Mouse (Mus musculus): Measurements from ENCODE around the gene Rab17. TPM values are rescaled to one million over a fixed set of nuclear protein-coding genes. Genes with fewer than 3 reads are reported as not detected.
A peak's percentile ranks its signal among the peaks of the same experiment; 100 is the strongest.

The Rab17 gene
- total and polyA plus RNA-seq, 2 experiments from 2014 or later, result 5.6 to 8.4 TPM

DNA sequence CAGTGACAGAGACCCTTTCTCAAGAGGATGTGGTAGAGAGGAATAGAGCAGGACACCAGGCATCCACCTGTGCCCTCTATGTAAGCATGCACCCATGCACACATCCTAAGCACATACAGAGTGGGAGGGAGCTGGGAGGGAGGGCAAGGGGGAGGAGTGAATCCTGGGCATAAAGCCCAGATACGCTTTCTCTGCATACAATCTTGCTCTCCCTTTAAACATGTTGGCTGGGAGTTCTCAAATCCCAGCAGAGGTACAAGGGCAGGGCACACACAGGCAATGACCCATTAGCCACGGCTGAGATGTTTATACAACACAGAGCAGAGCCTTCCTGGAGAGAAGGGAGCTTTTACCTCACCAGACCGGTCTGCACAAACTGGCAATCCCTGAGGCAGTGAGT, 6.5 kb downstream of the Rab17 start:
- Histone ChIP-seq H3K4me1 (ENCODE audit: control insufficient read depth, insufficient read depth) (peaks cover 13% of the 10 kb centered on the region), H3K27me3 (ENCODE audit: control insufficient read depth, insufficient read depth, low read length) (peaks cover 9% of the 10 kb centered on the region), H3K4me2 (ENCODE audit: low read depth, low read length) (no peak overlapping the region), H3K27ac (ENCODE audit: low read depth) (0 out of 2 replicates have a peak overlapping the region, but pooled peaks have one; percentile 18), H3K4me3 (ENCODE audit: low read depth, low read length) (no peak overlapping the region), H3K36me3 (replicated peaks; ENCODE audit: control insufficient read depth, insufficient read depth, low read length) (no peaks in the 10 kb centered on the region), H3K9ac (replicated peaks; ENCODE audit: low read depth, low read length) (no peak overlapping the region), H3K9me3 (replicated peaks; ENCODE audit: control insufficient read depth, low read length) (no peaks in the 10 kb centered on the region)
- 9% methylated on average over 3 of the region's 3 CpGs for WGBS
- TF ChIP-seq EP300 (IDR thresholded peaks at IDR 0.05; ENCODE audit: low read depth) (no peak), CTCF (IDR thresholded peaks at IDR 0.05; ENCODE audit: low read depth) (no peak)
- ATAC-seq (ENCODE audit: insufficient read depth, low read depth) (peak; percentile 66), DNase-seq (ENCODE audit: low spot score) (peak; percentile 69)

DNA sequence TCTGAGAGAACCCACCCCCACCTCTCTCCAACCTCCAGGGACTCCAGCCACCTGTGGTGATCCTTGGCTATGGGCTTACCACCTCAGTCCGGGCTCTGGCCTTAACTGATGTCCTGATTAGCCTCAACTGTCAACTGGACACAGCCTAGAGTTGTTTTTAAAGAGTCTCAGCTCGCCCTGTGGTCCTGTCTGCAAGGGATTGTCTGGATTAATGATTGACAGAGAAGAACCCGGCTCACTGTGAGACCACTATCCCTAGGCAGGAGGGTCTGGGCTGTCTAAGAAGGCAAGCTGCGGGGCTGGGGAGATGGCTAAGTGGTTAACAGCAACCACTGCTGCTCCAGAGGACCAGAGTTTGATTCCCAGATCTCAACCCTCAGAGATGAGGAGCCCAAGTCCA, 6.9 kb downstream of the Rab17 start:
- DNase-seq (ENCODE audit: low spot score) (no peak), ATAC-seq (ENCODE audit: insufficient read depth, low read depth) (no peak)
- Histone ChIP-seq H3K4me2 (ENCODE audit: low read depth, low read length) (no peak overlapping the region), H3K4me3 (ENCODE audit: low read depth, low read length) (no peak overlapping the region), H3K9ac (replicated peaks; ENCODE audit: low read depth, low read length) (no peak overlapping the region), H3K27me3 (ENCODE audit: control insufficient read depth, insufficient read depth, low read length) (peaks cover 9% of the 10 kb centered on the region), H3K4me1 (ENCODE audit: control insufficient read depth, insufficient read depth) (peaks cover 10% of the 10 kb centered on the region), H3K36me3 (replicated peaks; ENCODE audit: control insufficient read depth, insufficient read depth, low read length) (no peaks in the 10 kb centered on the region), H3K9me3 (replicated peaks; ENCODE audit: control insufficient read depth, low read length) (no peaks in the 10 kb centered on the region), H3K27ac (ENCODE audit: low read depth) (no peak overlapping the region)
- WGBS, result 62% methylated on average over 4 of the region's 4 CpGs
- TF ChIP-seq CTCF (IDR thresholded peaks at IDR 0.05; ENCODE audit: low read depth), result no peak
- no peak for TF ChIP-seq EP300 (IDR thresholded peaks at IDR 0.05; ENCODE audit: low read depth)

DNA sequence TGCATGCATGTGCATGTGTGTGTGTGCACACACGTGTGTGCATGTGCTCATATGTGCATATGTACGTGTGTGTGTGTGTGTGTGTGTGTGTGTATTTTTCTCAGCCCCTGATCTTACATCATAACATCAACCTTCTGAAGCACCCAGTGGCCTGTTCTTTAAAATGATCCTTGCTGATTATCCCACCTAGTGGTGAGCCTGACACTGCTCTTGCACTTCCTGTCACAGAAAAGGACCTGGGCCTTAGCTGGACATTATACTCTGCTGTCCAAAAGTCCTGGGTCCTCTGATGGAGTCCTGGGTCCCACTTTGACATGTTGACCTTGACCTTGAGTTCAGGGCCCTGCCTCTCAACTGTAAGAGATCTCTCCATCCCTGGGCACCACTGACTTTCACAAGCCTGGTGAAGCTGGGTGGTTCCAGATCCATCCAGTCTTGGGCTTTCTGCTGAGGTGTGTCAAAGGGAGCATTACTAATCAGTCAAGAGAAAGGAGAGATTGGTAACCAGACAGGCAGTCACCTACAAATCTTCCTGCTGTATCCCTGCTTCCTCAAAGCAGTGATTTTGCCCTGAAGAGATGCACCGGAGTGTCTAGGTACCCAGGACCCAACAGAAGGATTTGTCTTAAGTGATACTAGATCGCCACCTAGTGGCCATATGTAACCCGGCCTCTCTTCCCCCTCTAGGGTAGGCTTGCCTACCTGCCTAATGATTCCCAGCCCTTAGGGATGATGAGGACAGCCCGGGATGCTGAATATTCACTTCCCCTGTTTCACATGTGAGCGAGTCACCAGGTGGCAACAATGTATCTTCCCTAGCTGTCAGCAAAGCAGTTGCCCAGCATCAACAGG, 13.0 kb downstream of the Rab17 start:
- Histone ChIP-seq H3K27me3 (ENCODE audit: control insufficient read depth, insufficient read depth, low read length) (peaks cover 9% of the 10 kb centered on the region), H3K9ac (replicated peaks; ENCODE audit: low read depth, low read length) (no peak overlapping the region), H3K9me3 (replicated peaks; ENCODE audit: control insufficient read depth, low read length) (no peaks in the 10 kb centered on the region), H3K4me3 (ENCODE audit: low read depth, low read length) (no peak overlapping the region), H3K4me1 (ENCODE audit: control insufficient read depth, insufficient read depth) (peaks cover 4% of the 10 kb centered on the region), H3K36me3 (replicated peaks; ENCODE audit: control insufficient read depth, insufficient read depth, low read length) (no peaks in the 10 kb centered on the region), H3K27ac (ENCODE audit: low read depth) (no peak overlapping the region), H3K4me2 (ENCODE audit: low read depth, low read length) (no peak overlapping the region)
- 29% methylated on average over 7 of the region's 7 CpGs for WGBS
- no peak for TF ChIP-seq EP300 (IDR thresholded peaks at IDR 0.05; ENCODE audit: low read depth)
- peak; percentile 78 for TF ChIP-seq CTCF (IDR thresholded peaks at IDR 0.05; ENCODE audit: low read depth)
- peak; percentile 70 for DNase-seq (ENCODE audit: low spot score)
- peak; percentile 77 for ATAC-seq (ENCODE audit: insufficient read depth, low read depth)

DNA sequence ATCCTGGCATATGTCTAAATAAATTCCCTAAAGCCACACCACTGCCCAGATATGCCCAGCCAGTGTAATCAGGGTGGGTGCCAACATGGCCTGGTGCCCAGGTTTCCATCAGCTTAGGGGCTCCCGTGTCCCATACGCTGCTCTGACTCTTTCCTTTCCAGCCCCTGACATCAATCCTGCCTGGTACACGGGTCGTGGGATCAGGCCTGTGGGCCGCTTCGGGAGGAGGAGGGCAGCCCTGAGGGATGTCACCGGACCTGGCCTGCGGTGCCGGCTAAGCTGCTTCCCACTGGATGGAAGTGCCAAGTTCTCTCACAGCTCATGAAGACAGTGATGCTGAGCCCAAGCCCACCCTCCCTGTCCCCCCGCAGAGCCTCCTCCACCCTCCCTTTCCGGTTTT, 15.8 kb downstream of the Rab17 start:
- Histone ChIP-seq H3K9me3 (replicated peaks; ENCODE audit: control insufficient read depth, low read length) (no peaks in the 10 kb centered on the region), H3K4me3 (ENCODE audit: low read depth, low read length) (no peak overlapping the region), H3K36me3 (replicated peaks; ENCODE audit: control insufficient read depth, insufficient read depth, low read length) (no peaks in the 10 kb centered on the region), H3K27me3 (ENCODE audit: control insufficient read depth, insufficient read depth, low read length) (no peaks in the 10 kb centered on the region), H3K4me1 (ENCODE audit: control insufficient read depth, insufficient read depth) (peaks cover 4% of the 10 kb centered on the region), H3K9ac (replicated peaks; ENCODE audit: low read depth, low read length) (no peak overlapping the region), H3K27ac (ENCODE audit: low read depth) (no peak overlapping the region), H3K4me2 (ENCODE audit: low read depth, low read length) (no peak overlapping the region)
- WGBS, result 63% methylated on average over 11 of the region's 11 CpGs
- ATAC-seq (ENCODE audit: insufficient read depth, low read depth), result no peak
- DNase-seq (ENCODE audit: low spot score), result no peak
- TF ChIP-seq EP300 (IDR thresholded peaks at IDR 0.05; ENCODE audit: low read depth) (no peak), CTCF (IDR thresholded peaks at IDR 0.05; ENCODE audit: low read depth) (no peak)

DNA sequence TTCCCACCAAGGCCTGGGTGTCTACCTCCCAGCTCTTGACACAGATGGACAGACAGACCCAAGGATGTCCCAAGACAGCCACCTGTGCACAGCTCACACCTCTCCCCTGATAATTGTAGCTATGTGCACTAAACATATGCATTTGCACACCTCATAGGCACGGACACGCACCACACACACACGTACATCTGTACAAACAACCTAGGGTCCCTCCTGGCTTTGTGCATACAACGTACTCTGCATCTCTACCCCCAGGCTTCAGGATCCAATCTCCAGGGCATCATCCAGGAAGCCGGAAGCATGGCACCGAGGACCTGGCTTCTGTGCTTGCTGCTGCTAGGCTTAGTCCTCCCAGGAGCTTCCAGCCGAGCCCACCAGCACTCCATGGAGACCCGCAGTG, 16.7 kb downstream of the Rab17 start, which contains the start of gene Prlh:
Gene Prlh (plus strand): TSS at position 301 of the 400 bp plus-strand sequence.
- Histone ChIP-seq H3K4me3 (ENCODE audit: low read depth, low read length) (no peak within 1 kb of the TSS), H3K27ac (ENCODE audit: low read depth) (no peak within 1 kb of the TSS), H3K9me3 (replicated peaks; ENCODE audit: control insufficient read depth, low read length) (no peaks in the 10 kb centered on the region), H3K4me1 (ENCODE audit: control insufficient read depth, insufficient read depth) (peaks cover 4% of the 10 kb centered on the region), H3K9ac (replicated peaks; ENCODE audit: low read depth, low read length) (no peak within 1 kb of the TSS), H3K27me3 (ENCODE audit: control insufficient read depth, insufficient read depth, low read length) (no peaks in the 10 kb centered on the region), H3K4me2 (ENCODE audit: low read depth, low read length) (no peak within 1 kb of the TSS), H3K36me3 (replicated peaks; ENCODE audit: control insufficient read depth, insufficient read depth, low read length) (no peaks in the 10 kb centered on the region)
- DNase-seq (ENCODE audit: low spot score) (no peak), ATAC-seq (ENCODE audit: insufficient read depth, low read depth) (no peak)
- 81% methylated on average over 8 of the region's 8 CpGs for WGBS
- TF ChIP-seq CTCF (IDR thresholded peaks at IDR 0.05; ENCODE audit: low read depth), result no peak
